Mouse (Mus musculus) stomach, embryonic 14.5 days (tissue): ENCODE measurements around the gene Tysnd1. TPM values are rescaled to one million over a fixed set of nuclear protein-coding genes. Genes with fewer than 3 reads are reported as not detected.
A peak's percentile ranks its signal among the peaks of the same experiment; 100 is the strongest.

Experiments used
- ATAC-seq: fragments of 200-750 bp; cut with Nextera tagmentation; 2 replicates; pipeline ENCODE4 v1.8.0; 2017; ENCODE audit warnings: low read depth, moderate TSS enrichment; ENCODE audit not compliant: insufficient number of reproducible peaks, insufficient read depth, low FRiP score
- H3K27ac ChIP-seq: fragments of 300-500 bp; sonication (generic); 2 replicates; pipeline ENCODE4 v1.5.1; 2014; ENCODE audit warnings: mild to moderate bottlenecking, low read length, moderate library complexity, mixed read lengths
- H3K27me3 ChIP-seq: fragments of 300-500 bp; sonication (generic); 2 replicates; pipeline ENCODE4 v1.6.1; 2014; ENCODE audit warnings: low read length, control low read depth, mixed read lengths; ENCODE audit not compliant: control insufficient read depth, insufficient read depth
- H3K36me3 ChIP-seq: fragments of 300-500 bp; sonication (generic); 2 replicates; pipeline ENCODE4 v1.6.1; 2014; ENCODE audit warnings: mild to moderate bottlenecking, control low read depth, low read length, moderate library complexity, mixed read lengths; ENCODE audit not compliant: control insufficient read depth, insufficient read depth
- H3K4me1 ChIP-seq: fragments of 300-500 bp; sonication (generic); 2 replicates; pipeline ENCODE4 v1.6.1; 2014; ENCODE audit warnings: low read length, control low read depth, mixed read lengths; ENCODE audit not compliant: control insufficient read depth, insufficient read depth
- H3K4me2 ChIP-seq: fragments of 300-500 bp; sonication (generic); replicated peaks from 2 replicates; pipeline ENCODE4 v1.6.1; 2014; ENCODE audit warnings: low read depth, low read length, control low read depth
- H3K4me3 ChIP-seq: fragments of 300-500 bp; sonication (generic); 2 replicates; pipeline ENCODE4 v1.5.1; 2014; ENCODE audit warnings: low read depth, low read length, control low read depth
- H3K9ac ChIP-seq: fragments of 300-500 bp; sonication (generic); replicated peaks from 2 replicates; pipeline ENCODE4 v1.6.1; 2014; ENCODE audit warnings: low read depth, mild to moderate bottlenecking, control low read depth, low read length, moderate library complexity, mixed read lengths
- H3K9me3 ChIP-seq: fragments of 300-500 bp; sonication (generic); 2 replicates; pipeline ENCODE4 v1.6.1; 2016; ENCODE audit warnings: low read depth, low read length, control low read depth; ENCODE audit not compliant: control insufficient read depth
- WGBS: fragments of 180-500 bp; shearing (Covaris S2); extraction: QIAGEN DNeasy Blood & Tissue Kit; methylation state at CpG from one replicate; pipeline ENCODE4 v1.1.7; 2014; 5-methylcytosine and 5-hydroxymethylcytosine counted together
- polyA plus RNA-seq: library from polyadenylated mRNA; unstranded; fragments of >200 nt; fragmentation: Nextera tagmentation; extraction: Ambion mirVana; gene quantifications from 2 replicates; pipeline ENCODE4 v1.2.1, GENCODE M21; 2014

Tysnd1 gene
- polyA plus RNA-seq, 1 experiment from 2014 or later, result 27.5 TPM

- H3K27ac ChIP-seq, result no peak overlapping the region
- no peaks in the 10 kb centered on the region for H3K27me3 ChIP-seq
- H3K4me3 ChIP-seq, result peak overlapping the region; percentile 53
- peaks cover 10% of the 10 kb centered on the region for H3K4me1 ChIP-seq
- no peak for ATAC-seq
- no peaks in the 10 kb centered on the region for H3K9me3 ChIP-seq
- H3K9ac ChIP-seq, result 0 out of 2 replicates have a peak overlapping the region, but pooled peaks have one; percentile 30
- H3K36me3 ChIP-seq, result no peaks in the 10 kb centered on the region
- WGBS, result 75% methylated on average over 7 of the region's 7 CpGs
- H3K4me2 ChIP-seq, result peak overlapping the region; percentile 89
These were observed 20.9 kb downstream of the Tysnd1 start for GRCm38 (mm10) chr10:61715996-61716864.

GRCm38 (mm10) chr10:61717406-61718296 lies 22.3 kb downstream of the Tysnd1 start:
- Histone ChIP-seq H3K9me3 (no peaks in the 10 kb centered on the region), H3K4me1 (peaks cover 10% of the 10 kb centered on the region), H3K27ac (no peak overlapping the region), H3K9ac (no peak overlapping the region), H3K4me3 (no peak overlapping the region), H3K27me3 (no peaks in the 10 kb centered on the region), H3K36me3 (no peaks in the 10 kb centered on the region), H3K4me2 (no peak overlapping the region)
- 92% methylated on average over 12 of the region's 12 CpGs for WGBS
- no peak for ATAC-seq

GRCm38 (mm10) chr10:61720331-61720730 lies 25.0 kb downstream of the Tysnd1 start:
- WGBS, result 87% methylated on average over 7 of the region's 7 CpGs
- Histone ChIP-seq H3K9ac (no peak overlapping the region), H3K27me3 (no peaks in the 10 kb centered on the region), H3K4me1 (peaks cover 7% of the 10 kb centered on the region; the same call in 1 of the 2 replicates), H3K4me3 (no peak overlapping the region), H3K27ac (no peak overlapping the region), H3K36me3 (no peaks in the 10 kb centered on the region), H3K9me3 (no peaks in the 10 kb centered on the region), H3K4me2 (no peak overlapping the region)
- no peak for ATAC-seq

GRCm38 (mm10) chr10:61722215-61722614 lies 26.9 kb downstream of the Tysnd1 start:
- no peak for ATAC-seq
- Histone ChIP-seq H3K27ac (no peak overlapping the region), H3K4me1 (no peaks in the 10 kb centered on the region), H3K4me3 (no peak overlapping the region), H3K4me2 (no peak overlapping the region), H3K36me3 (no peaks in the 10 kb centered on the region), H3K27me3 (no peaks in the 10 kb centered on the region), H3K9ac (no peak overlapping the region), H3K9me3 (no peaks in the 10 kb centered on the region)
- 69% methylated on average over 3 of the region's 3 CpGs for WGBS

- ATAC-seq, result no peak
- H3K9me3 ChIP-seq, result no peaks in the 10 kb centered on the region
- H3K27ac ChIP-seq, result no peak overlapping the region
- H3K4me2 ChIP-seq, result no peak overlapping the region
- H3K36me3 ChIP-seq, result no peaks in the 10 kb centered on the region
- no peak overlapping the region for H3K9ac ChIP-seq
- H3K27me3 ChIP-seq, result no peaks in the 10 kb centered on the region
- H3K4me3 ChIP-seq, result no peak overlapping the region
- WGBS, result 69% methylated on average over 6 of the region's 6 CpGs
- no peaks in the 10 kb centered on the region for H3K4me1 ChIP-seq
These were observed 28.0 kb downstream of the Tysnd1 start for GRCm38 (mm10) chr10:61723271-61723670.

- Histone ChIP-seq H3K27me3 (no peaks in the 10 kb centered on the region), H3K27ac (no peak overlapping the region), H3K9me3 (no peaks in the 10 kb centered on the region), H3K9ac (no peak overlapping the region), H3K4me2 (no peak overlapping the region), H3K4me3 (no peak overlapping the region), H3K36me3 (no peaks in the 10 kb centered on the region), H3K4me1 (no peaks in the 10 kb centered on the region)
- no peak for ATAC-seq
- 51% methylated on average over 11 of the region's 11 CpGs for WGBS
These were observed 33.9 kb downstream of the Tysnd1 start for GRCm38 (mm10) chr10:61729181-61729580.

- Histone ChIP-seq H3K4me3 (no peak overlapping the region), H3K4me2 (no peak overlapping the region), H3K36me3 (no peaks in the 10 kb centered on the region), H3K9me3 (no peaks in the 10 kb centered on the region), H3K9ac (no peak overlapping the region), H3K27me3 (no peaks in the 10 kb centered on the region), H3K4me1 (no peaks in the 10 kb centered on the region), H3K27ac (no peak overlapping the region)
- no peak for ATAC-seq
- WGBS, result 94% methylated on average over 6 of the region's 6 CpGs
These were observed 34.9 kb downstream of the Tysnd1 start for GRCm38 (mm10) chr10:61730171-61730570.

GRCm38 (mm10) chr10:61734377-61734776 lies 39.1 kb downstream of the Tysnd1 start:
- Histone ChIP-seq H3K27me3 (no peaks in the 10 kb centered on the region), H3K36me3 (peaks cover 16% of the 10 kb centered on the region), H3K9ac (no peak overlapping the region), H3K9me3 (no peaks in the 10 kb centered on the region), H3K27ac (no peak overlapping the region), H3K4me3 (no peak overlapping the region), H3K4me1 (no peaks in the 10 kb centered on the region), H3K4me2 (no peak overlapping the region)
- no peak for ATAC-seq
- 41% methylated on average over 3 of the region's 3 CpGs for WGBS
